Mouse (Mus musculus) small intestine, adult 2 months (tissue): Measurements from ENCODE around the gene Dph5. TPM values are rescaled to one million over a fixed set of nuclear protein-coding genes. Genes with fewer than 3 reads are reported as not detected.

ENCODE experiments used
- H3K27ac ChIP-seq: fragments of 200-500 bp; 2 replicates; pipeline ENCODE4 v1.5.1; 2012; ENCODE audit warnings: low read depth, low read length, control low read depth, inconsistent platforms; ENCODE audit not compliant: insufficient read depth
- H3K27me3 ChIP-seq: fragments of 200-500 bp; 2 replicates; pipeline ENCODE4 v1.6.1; 2012; ENCODE audit warnings: mild to moderate bottlenecking, moderate library complexity, low read length, inconsistent platforms; ENCODE audit not compliant: control insufficient read depth, insufficient read depth
- H3K36me3 ChIP-seq: fragments of 200-500 bp; 2 replicates; pipeline ENCODE4 v1.6.1; 2012; ENCODE audit warnings: mild to moderate bottlenecking, low read length, control low read depth, inconsistent platforms; ENCODE audit not compliant: control insufficient read depth, insufficient read depth
- H3K4me1 ChIP-seq: fragments of 200-500 bp; 2 replicates; pipeline ENCODE4 v1.6.1; 2012; ENCODE audit warnings: low read length, inconsistent platforms, mixed read lengths; ENCODE audit not compliant: control insufficient read depth, insufficient read depth, insufficient read length
- H3K4me3 ChIP-seq: fragments of 200-500 bp; 2 replicates; pipeline ENCODE4 v1.5.1; 2012; ENCODE audit warnings: low read depth, mild to moderate bottlenecking, control low read depth, inconsistent platforms, low read length, moderate library complexity
- CTCF ChIP-seq: fragments of 200-500 bp; IDR thresholded peaks from 2 replicates; pipeline ENCODE4 v1.5.1; 2012; ENCODE audit warnings: low read depth, mild to moderate bottlenecking, control low read depth, inconsistent platforms, low read length, moderate library complexity, mixed read lengths; ENCODE audit not compliant: insufficient replicate concordance, insufficient read length; ENCODE audit errors: extremely low read depth
- POLR2A ChIP-seq: fragments of 200-500 bp; IDR thresholded peaks from 2 replicates; pipeline ENCODE4 v1.6.1; 2012; ENCODE audit warnings: low read depth, mild to moderate bottlenecking, control low read depth, inconsistent platforms, low read length, moderate library complexity
- WGBS: fragments of 180-500 bp; shearing (Covaris S2); methylation state at CpG from one replicate; pipeline ENCODE4 v1.1.7; 2018; 5-methylcytosine and 5-hydroxymethylcytosine counted together
- polyA plus RNA-seq: library from polyadenylated mRNA; depleted of rRNA; stranded (reverse); fragments of >200 nt; gene quantifications from 2 replicates; pipeline ENCODE4 v1.2.3, GENCODE M21; 2012; rRNA removed

The Dph5 gene
- polyA plus RNA-seq, result 0.42 and 0.94 TPM in 2 replicates

DNA sequence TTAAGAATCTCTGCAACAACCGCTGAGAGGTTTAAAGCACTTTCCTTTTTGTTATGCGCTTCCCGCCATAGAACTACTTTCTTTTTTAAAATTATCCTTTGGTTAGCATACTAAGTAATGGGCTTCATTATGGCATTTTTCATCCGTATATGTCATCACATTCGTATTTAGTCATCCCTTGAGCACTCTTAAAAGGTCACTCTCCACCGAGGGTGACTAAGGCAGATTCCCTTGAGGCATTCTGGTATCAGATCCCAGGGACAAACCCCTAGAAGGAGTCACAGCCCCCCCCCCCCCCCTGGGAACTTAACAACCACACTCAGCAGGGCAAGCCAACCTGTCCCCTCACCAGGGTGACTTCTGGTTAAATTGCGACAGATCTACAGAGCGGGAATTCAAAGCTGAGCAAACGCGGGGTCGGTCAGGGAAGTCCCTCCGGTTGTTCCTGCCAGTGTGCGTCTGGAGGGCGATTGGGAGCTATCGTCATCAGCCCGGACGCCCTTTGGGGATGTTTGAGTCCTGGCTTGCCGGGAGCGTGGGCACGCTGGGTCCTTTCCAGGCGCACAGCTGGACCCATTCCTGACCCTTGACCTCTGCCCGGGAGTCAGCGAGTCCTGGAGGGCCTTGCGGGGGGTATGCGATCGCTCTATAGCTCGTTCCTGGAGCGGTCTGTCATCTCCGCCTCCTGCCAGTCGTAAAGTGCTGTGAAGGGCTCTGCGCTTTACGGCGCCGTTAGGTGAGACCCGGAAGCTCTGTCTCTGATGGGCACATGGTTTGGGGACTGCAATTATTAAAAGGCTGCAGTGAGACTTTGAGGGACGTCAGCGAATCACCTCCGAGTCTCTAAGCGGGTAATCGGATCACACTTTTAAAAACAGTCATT lies at the start of gene Dph5:
Gene Dph5 (plus strand): TSS at position 411 of the 883 bp plus-strand sequence.
- H3K4me3 ChIP-seq, result peak within 1 kb of the TSS; percentile 80
- TF ChIP-seq POLR2A, result peak; percentile 57
- no peak for TF ChIP-seq CTCF
- 0 out of 2 replicates have a peak, but pooled peaks cover 2% of the 10 kb centered on the region for H3K4me1 ChIP-seq
- 0 out of 2 replicates have a peak, but pooled peaks cover 1% of the 10 kb centered on the region for H3K36me3 ChIP-seq
- no peaks in the 10 kb centered on the region for H3K27me3 ChIP-seq
- peak within 1 kb of the TSS; percentile 43 for H3K27ac ChIP-seq
- WGBS, result under 1% methylated on average over 40 of the region's 40 CpGs

DNA sequence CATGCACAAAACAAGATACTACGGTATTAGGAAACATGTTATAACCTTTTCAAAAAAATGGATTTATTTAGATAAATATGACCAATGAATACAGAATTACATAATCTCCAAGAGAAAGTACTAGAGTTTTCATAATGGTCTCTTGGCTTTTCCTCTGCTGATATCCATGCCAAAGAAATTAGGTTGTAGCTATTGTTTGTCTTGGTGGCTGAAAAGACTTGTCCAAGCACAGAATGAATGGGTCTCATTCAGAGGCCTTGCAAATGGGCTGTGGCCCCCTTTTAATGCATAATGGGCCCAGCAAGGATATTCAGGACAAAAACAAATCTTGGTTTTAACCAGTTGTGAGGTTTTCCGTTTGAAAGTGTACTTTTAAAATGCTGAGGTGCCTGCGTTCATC lies 43.1 kb upstream of the Dph5 start:
- 86% methylated on average over 3 of the region's 3 CpGs for WGBS
- no peak overlapping the region for H3K27ac ChIP-seq
- H3K27me3 ChIP-seq, result no peaks in the 10 kb centered on the region
- H3K4me1 ChIP-seq, result no peaks in the 10 kb centered on the region
- H3K36me3 ChIP-seq, result no peaks in the 10 kb centered on the region
- TF ChIP-seq POLR2A, result no peak
- no peak for TF ChIP-seq CTCF
- no peak overlapping the region for H3K4me3 ChIP-seq

DNA sequence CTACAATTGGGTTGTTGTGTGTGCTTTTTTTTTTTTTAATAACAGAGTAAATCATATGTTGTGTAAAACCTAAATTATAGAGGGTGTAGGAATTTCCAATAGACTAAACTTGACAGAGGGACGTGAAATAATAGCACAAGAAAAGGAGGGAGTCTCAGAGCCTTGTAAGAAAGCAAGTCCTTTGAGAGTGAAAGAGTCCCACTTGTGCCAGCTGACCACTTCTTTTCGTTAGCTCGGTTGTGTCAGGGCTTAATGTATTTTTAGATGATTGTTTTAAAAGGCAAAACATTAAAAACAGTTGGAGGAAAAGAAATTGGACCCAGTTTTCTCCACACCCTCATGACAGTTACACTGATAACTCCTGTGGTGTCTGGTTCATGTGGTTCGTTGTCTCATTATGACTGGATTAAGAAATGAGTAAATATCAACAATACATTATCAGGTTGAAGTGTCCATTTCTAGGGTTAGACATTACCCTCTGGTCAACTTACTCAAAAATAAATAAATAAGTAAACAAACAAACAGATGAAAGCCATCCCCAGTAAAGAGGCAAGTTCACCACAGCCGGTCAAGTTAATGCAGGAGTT lies 42.5 kb upstream of the Dph5 start:
- no peak overlapping the region for H3K4me3 ChIP-seq
- no peak for TF ChIP-seq POLR2A
- H3K4me1 ChIP-seq, result no peaks in the 10 kb centered on the region
- H3K27ac ChIP-seq, result no peak overlapping the region
- no peaks in the 10 kb centered on the region for H3K27me3 ChIP-seq
- 79% methylated on average over 5 of the region's 5 CpGs for WGBS
- no peaks in the 10 kb centered on the region for H3K36me3 ChIP-seq

DNA sequence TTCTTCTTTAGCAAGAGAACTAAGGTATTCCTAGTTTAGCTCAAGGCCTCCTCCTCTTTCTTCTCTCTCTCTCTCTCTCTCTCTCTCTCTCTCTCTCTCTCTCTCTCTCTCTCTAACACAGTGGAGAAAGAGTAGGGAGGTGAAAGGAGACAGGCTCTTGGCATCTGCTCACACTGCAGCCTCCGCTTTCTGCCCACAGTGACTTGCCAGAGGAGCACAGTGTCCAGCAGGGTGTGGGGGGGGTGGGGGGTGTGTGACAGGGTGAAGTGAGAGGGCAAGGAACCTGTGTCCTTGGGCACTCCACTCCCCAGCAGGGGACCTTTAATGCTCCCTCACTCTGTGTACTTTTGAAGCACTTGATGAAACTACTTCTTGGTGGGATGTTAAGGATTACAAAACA lies 41.9 kb upstream of the Dph5 start:
- Histone ChIP-seq H3K4me1 (no peaks in the 10 kb centered on the region), H3K4me3 (no peak overlapping the region), H3K27ac (no peak overlapping the region), H3K27me3 (no peaks in the 10 kb centered on the region), H3K36me3 (no peaks in the 10 kb centered on the region)
- TF ChIP-seq CTCF, result no peak
- no peak for TF ChIP-seq POLR2A
- WGBS, result 76% methylated on average over 1 of the region's 1 CpGs

DNA sequence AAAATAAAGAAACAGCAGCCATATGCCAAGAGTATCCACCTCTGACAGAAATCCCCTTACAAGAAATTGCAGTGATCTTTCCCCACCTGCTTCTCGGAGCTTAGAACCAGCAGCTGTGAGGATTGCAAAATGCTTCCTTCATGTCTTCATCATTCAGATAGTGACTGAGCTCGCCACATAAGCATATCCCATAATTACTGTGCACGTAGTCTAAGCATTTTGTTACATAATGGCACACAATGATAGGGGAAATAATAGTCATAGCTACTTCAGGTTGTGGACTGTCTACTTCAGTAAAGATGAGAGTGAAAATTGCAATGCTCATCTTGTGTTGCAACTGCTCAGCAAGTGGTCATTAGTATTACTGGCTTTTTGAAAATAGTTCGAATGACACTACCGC lies 41.5 kb upstream of the Dph5 start:
- WGBS, result 83% methylated on average over 5 of the region's 5 CpGs
- H3K36me3 ChIP-seq, result no peaks in the 10 kb centered on the region
- H3K4me3 ChIP-seq, result no peak overlapping the region
- no peaks in the 10 kb centered on the region for H3K4me1 ChIP-seq
- TF ChIP-seq CTCF (no peak), POLR2A (no peak)
- no peak overlapping the region for H3K27ac ChIP-seq
- no peaks in the 10 kb centered on the region for H3K27me3 ChIP-seq

DNA sequence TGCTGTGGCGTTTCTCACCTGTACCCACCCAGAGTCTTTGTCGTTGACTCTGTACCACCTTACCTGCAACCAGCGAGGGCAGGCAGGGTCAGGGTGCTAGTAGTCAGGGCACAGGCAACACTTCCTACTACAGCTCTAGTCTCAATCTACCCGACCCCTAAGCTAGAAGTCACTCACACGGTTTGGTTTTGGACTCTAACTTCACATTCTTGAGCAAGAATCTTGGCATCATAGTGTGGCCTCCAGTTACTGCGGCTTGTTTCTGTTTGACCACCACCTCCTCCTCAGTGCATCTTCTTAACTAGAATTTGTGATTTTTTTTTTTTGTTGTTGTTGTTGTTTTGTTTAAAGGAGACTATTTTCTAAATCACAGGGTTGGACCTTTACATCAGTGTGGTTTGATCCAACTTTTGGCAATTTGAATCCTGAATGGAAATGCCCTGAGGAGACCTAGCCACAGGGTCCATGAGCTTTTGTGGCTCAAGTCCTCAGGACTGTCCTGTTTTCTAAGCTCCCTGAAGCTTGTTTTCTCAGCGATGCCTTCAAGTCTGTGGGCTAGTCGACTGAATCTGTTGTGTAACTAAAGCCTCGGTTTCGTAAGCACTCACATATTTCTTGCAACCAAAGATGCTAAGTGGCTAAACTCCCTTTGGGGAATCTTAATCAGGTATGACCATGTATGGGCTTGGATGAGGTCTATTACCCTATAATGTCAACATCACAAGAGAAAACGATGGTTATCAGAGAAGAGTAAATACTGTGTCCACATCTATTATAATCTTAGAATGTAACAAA lies 38.8 kb upstream of the Dph5 start:
- TF ChIP-seq POLR2A, result no peak
- no peak for TF ChIP-seq CTCF
- WGBS, result 69% methylated on average over 11 of the region's 11 CpGs
- no peak overlapping the region for H3K27ac ChIP-seq
- no peaks in the 10 kb centered on the region for H3K27me3 ChIP-seq
- no peaks in the 10 kb centered on the region for H3K36me3 ChIP-seq
- H3K4me1 ChIP-seq, result no peaks in the 10 kb centered on the region
- H3K4me3 ChIP-seq, result no peak overlapping the region

DNA sequence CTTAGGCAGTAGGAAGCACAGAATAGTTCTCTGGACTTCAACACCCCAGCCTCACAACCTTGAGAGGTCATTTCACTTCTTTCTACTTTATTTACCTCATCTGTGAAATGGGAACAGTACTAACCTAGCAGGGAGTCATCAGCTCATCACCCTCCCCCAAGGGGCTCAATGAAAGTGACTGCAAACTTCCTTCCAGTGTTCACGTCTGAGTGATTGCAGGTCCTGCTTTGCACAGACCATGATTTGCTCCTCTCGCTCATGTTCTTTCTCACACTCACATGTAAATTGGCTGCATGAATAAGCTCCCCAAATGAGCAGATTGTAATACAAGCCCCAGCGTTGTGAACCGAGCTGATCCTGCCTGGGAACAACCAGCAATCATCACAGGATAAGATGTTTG lies 36.7 kb upstream of the Dph5 start:
- no peaks in the 10 kb centered on the region for H3K27me3 ChIP-seq
- H3K36me3 ChIP-seq, result no peaks in the 10 kb centered on the region
- no peaks in the 10 kb centered on the region for H3K4me1 ChIP-seq
- TF ChIP-seq CTCF, result no peak
- TF ChIP-seq POLR2A, result no peak
- H3K4me3 ChIP-seq, result no peak overlapping the region
- H3K27ac ChIP-seq, result no peak overlapping the region
- WGBS, result 70% methylated on average over 4 of the region's 4 CpGs
